Mouse (Mus musculus) stomach, postnatal 0 days (tissue): ENCODE measurements at regions not wholly inside any gene's neighbourhood (a gene's known extent, or its start where the extent isn't known, plus 50 kb on each side); places are given as distances from the start of the nearest gene placed in this dataset.

Source experiments
- ATAC-seq: fragments of 200-750 bp; cut with Nextera tagmentation; 2 replicates; pipeline ENCODE4 v1.8.0; 2017; ENCODE audit not compliant: low FRiP score, low TSS enrichment
- DNase-seq: peaks from one replicate; pipeline ENCODE4 v3.0.0-alpha.2; 2016; ENCODE audit warnings: low spot score
- H3K27ac ChIP-seq: fragments of 300-500 bp; sonication (generic); replicated peaks from 2 replicates; pipeline ENCODE4 v1.5.1; 2014; ENCODE audit warnings: mild to moderate bottlenecking, control low read depth
- H3K27me3 ChIP-seq: fragments of 300-500 bp; sonication (generic); 2 replicates; pipeline ENCODE4 v1.6.1; 2014; ENCODE audit warnings: low read length; ENCODE audit not compliant: control insufficient read depth, insufficient read depth
- H3K36me3 ChIP-seq: fragments of 300-500 bp; sonication (generic); 2 replicates; pipeline ENCODE4 v1.6.1; 2014; ENCODE audit warnings: low read length, mixed read lengths; ENCODE audit not compliant: control insufficient read depth, insufficient read depth
- H3K4me1 ChIP-seq: fragments of 300-500 bp; sonication (generic); replicated peaks from 2 replicates; pipeline ENCODE4 v1.6.1; 2014; ENCODE audit warnings: antibody characterized with exemption; ENCODE audit not compliant: control insufficient read depth, insufficient read depth
- H3K4me2 ChIP-seq: fragments of 300-500 bp; sonication (generic); replicated peaks from 2 replicates; pipeline ENCODE4 v1.6.1; 2014; ENCODE audit warnings: low read depth, mild to moderate bottlenecking, control low read depth, moderate library complexity
- H3K4me3 ChIP-seq: fragments of 300-500 bp; sonication (generic); 2 replicates; pipeline ENCODE4 v1.5.1; 2014; ENCODE audit warnings: low read depth, low read length, control low read depth
- H3K9ac ChIP-seq: fragments of 300-500 bp; sonication (generic); 2 replicates; pipeline ENCODE4 v1.6.1; 2014; ENCODE audit warnings: mild to moderate bottlenecking, low read length, control low read depth, mixed read lengths
- H3K9me3 ChIP-seq: fragments of 300-500 bp; sonication (generic); 2 replicates; pipeline ENCODE4 v1.6.1; 2016; ENCODE audit warnings: low read length; ENCODE audit not compliant: control insufficient read depth
- CTCF ChIP-seq: IDR thresholded peaks from 2 replicates; pipeline ENCODE4 v1.5.1; 2016; ENCODE audit warnings: antibody characterized with exemption, low read depth, mild to moderate bottlenecking, moderate library complexity
- EP300 ChIP-seq: optimal IDR thresholded peaks from 2 replicates; pipeline ENCODE3; 2016; ENCODE audit warnings: antibody characterized with exemption
- WGBS: fragments of 180-500 bp; shearing (Covaris S2); extraction: QIAGEN DNeasy Blood & Tissue Kit; methylation state at CpG from one replicate; pipeline ENCODE4 v1.1.7; 2014; 5-methylcytosine and 5-hydroxymethylcytosine counted together

GRCm38 (mm10) chr15:37065926-37066550, 58.5 kb upstream of the Zfp706 start:
- H3K9me3 ChIP-seq, result no peaks in the 10 kb centered on the region
- no peaks in the 10 kb centered on the region for H3K27me3 ChIP-seq
- H3K4me1 ChIP-seq, result no peaks in the 10 kb centered on the region
- TF ChIP-seq CTCF (no peak), EP300 (no peak)
- H3K4me3 ChIP-seq, result no peak overlapping the region
- H3K4me2 ChIP-seq, result no peak overlapping the region
- no peak for ATAC-seq
- no peak for DNase-seq
- WGBS, result 83% methylated on average over 9 of the region's 9 CpGs
- H3K27ac ChIP-seq, result no peak overlapping the region
- no peak overlapping the region for H3K9ac ChIP-seq
- no peaks in the 10 kb centered on the region for H3K36me3 ChIP-seq

GRCm38 (mm10) chr15:37065408-37065807, 57.8 kb upstream of the Zfp706 start:
- H3K27me3 ChIP-seq, result no peaks in the 10 kb centered on the region
- H3K27ac ChIP-seq, result no peak overlapping the region
- ATAC-seq (no peak), DNase-seq (no peak)
- no peaks in the 10 kb centered on the region for H3K9me3 ChIP-seq
- no peaks in the 10 kb centered on the region for H3K36me3 ChIP-seq
- 89% methylated on average over 6 of the region's 6 CpGs for WGBS
- no peak overlapping the region for H3K4me3 ChIP-seq
- H3K4me2 ChIP-seq, result no peak overlapping the region
- no peak for TF ChIP-seq CTCF
- no peak for TF ChIP-seq EP300
- H3K4me1 ChIP-seq, result no peaks in the 10 kb centered on the region
- no peak overlapping the region for H3K9ac ChIP-seq

GRCm38 (mm10) chr15:37063781-37064383, 56.3 kb upstream of the Zfp706 start:
- H3K27me3 ChIP-seq, result no peaks in the 10 kb centered on the region
- DNase-seq (no peak), ATAC-seq (no peak)
- H3K4me2 ChIP-seq, result no peak overlapping the region
- 74% methylated on average over 6 of the region's 6 CpGs for WGBS
- no peaks in the 10 kb centered on the region for H3K4me1 ChIP-seq
- no peaks in the 10 kb centered on the region for H3K9me3 ChIP-seq
- TF ChIP-seq EP300, result no peak
- H3K27ac ChIP-seq, result no peak overlapping the region
- no peak overlapping the region for H3K4me3 ChIP-seq
- no peaks in the 10 kb centered on the region for H3K36me3 ChIP-seq
- no peak overlapping the region for H3K9ac ChIP-seq

- 76% methylated on average over 7 of the region's 7 CpGs for whole genome bisulfite sequencing
- DNase-seq, result no peak
- no peaks in the 10 kb centered on the region for H3K9me3 ChIP-seq
- H3K4me3 ChIP-seq, result no peak overlapping the region
- TF ChIP-seq EP300, result no peak
- TF ChIP-seq CTCF, result no peak
- H3K4me2 ChIP-seq, result no peak overlapping the region
- no peak for ATAC-seq
- no peaks in the 10 kb centered on the region for H3K27me3 ChIP-seq
- no peak overlapping the region for H3K27ac ChIP-seq
- no peaks in the 10 kb centered on the region for H3K36me3 ChIP-seq
- H3K4me1 ChIP-seq, result no peaks in the 10 kb centered on the region
- H3K9ac ChIP-seq, result no peak overlapping the region
Observed at GRCm38 (mm10) chr15:37062585-37062984, 55.0 kb upstream of the Zfp706 start.

DNA sequence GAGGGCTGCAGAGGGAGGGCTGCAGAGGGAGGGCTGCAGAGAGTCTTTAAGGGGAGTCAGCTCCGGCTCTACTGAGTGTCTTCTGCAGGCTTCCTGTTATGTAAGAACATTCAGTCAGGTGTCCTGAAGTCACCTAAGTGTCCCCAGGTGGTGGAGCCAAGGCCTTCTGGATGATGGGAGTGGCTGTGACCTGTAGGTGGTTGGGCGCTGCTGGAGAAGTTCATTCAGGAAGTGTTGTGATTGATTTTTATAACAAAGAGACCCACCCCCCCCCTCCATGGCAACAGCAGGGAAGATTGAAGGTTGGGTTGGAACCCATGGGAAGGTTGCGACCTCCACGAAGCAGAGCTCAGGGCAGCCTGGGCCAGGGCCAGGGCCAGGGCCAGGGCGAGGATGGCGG, 53.9 kb upstream of the Zfp706 start:
- no peaks in the 10 kb centered on the region for H3K36me3 ChIP-seq
- H3K4me2 ChIP-seq, result no peak overlapping the region
- no peak overlapping the region for H3K27ac ChIP-seq
- H3K9ac ChIP-seq, result no peak overlapping the region
- H3K4me3 ChIP-seq, result no peak overlapping the region
- no peak for DNase-seq
- H3K9me3 ChIP-seq, result no peaks in the 10 kb centered on the region
- no peaks in the 10 kb centered on the region for H3K4me1 ChIP-seq
- ATAC-seq, result 0 out of 2 replicates have a peak, but pooled peaks have one; percentile 45
- WGBS, result 80% methylated on average over 6 of the region's 6 CpGs
- no peaks in the 10 kb centered on the region for H3K27me3 ChIP-seq
- TF ChIP-seq EP300 (no peak), CTCF (no peak)

GRCm38 (mm10) chr15:37060831-37061230, 53.3 kb upstream of the Zfp706 start:
- TF ChIP-seq EP300 (no peak), CTCF (no peak)
- Histone ChIP-seq H3K4me3 (no peak overlapping the region), H3K36me3 (no peaks in the 10 kb centered on the region), H3K9ac (no peak overlapping the region), H3K27ac (no peak overlapping the region), H3K4me2 (no peak overlapping the region), H3K27me3 (no peaks in the 10 kb centered on the region), H3K4me1 (no peaks in the 10 kb centered on the region), H3K9me3 (no peaks in the 10 kb centered on the region)
- DNase-seq, result no peak
- ATAC-seq, result no peak
- WGBS, result 81% methylated on average over 6 of the region's 6 CpGs
